Mouse (Mus musculus) neural tube, postnatal 0 days (tissue): ENCODE data around the gene Iqsec3. TPM values are rescaled to one million over a fixed set of nuclear protein-coding genes. Genes with fewer than 3 reads are reported as not detected.

Experiments
- microRNA-seq: library from miRNA; unstranded; fragments of <30 nt; microRNA quantifications from one replicate; pipeline ENCODE4, GENCODE M21; 2016
- polyA plus RNA-seq: library from polyadenylated mRNA; unstranded; fragments of >200 nt; fragmentation: Nextera tagmentation; extraction: Ambion mirVana; gene quantifications from 2 replicates; pipeline ENCODE4 v1.2.1, GENCODE M21; 2015

The Iqsec3 gene
- polyA plus RNA-seq = 18.2 and 21.0 TPM in 2 replicates

DNA sequence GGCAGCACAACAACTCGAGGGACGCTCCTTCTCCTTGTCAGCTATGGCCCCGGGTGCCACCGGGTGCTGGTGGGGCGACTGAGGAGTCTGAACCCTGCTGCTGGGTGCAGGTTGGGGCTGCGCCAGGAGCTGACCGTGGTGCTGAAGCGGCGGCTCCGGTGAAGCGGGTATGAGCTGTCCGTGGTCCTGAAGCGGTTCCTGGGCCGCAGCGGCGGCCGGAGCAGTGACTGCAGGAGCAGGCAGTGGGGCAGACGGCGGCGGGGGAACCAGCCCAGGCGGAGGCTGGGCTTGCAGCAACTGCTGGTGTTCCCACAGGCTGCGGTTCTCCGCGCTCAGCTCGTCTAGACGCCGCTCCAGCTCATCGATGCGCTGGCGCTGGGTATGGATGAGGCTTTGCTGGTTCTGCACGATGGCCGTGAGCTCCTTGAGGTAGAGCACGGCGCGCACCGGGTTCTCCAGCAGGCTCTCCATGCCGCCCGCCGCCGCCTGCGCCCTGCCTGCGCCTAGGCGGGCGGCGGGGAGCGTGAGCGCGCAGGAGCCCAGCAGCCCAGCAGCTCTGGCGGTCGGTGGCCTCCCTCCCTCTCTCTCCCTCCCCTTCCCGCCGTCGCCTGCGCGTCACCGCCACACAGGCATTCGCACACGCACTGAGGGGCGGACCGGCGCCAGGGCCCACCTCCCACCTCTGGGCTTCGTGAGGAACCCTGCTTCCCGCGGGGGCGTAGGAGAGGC lies at the start of gene Iqsec3:
Iqsec3 (minus strand) TSS at position 586 of the 729 bp plus-strand sequence.

DNA sequence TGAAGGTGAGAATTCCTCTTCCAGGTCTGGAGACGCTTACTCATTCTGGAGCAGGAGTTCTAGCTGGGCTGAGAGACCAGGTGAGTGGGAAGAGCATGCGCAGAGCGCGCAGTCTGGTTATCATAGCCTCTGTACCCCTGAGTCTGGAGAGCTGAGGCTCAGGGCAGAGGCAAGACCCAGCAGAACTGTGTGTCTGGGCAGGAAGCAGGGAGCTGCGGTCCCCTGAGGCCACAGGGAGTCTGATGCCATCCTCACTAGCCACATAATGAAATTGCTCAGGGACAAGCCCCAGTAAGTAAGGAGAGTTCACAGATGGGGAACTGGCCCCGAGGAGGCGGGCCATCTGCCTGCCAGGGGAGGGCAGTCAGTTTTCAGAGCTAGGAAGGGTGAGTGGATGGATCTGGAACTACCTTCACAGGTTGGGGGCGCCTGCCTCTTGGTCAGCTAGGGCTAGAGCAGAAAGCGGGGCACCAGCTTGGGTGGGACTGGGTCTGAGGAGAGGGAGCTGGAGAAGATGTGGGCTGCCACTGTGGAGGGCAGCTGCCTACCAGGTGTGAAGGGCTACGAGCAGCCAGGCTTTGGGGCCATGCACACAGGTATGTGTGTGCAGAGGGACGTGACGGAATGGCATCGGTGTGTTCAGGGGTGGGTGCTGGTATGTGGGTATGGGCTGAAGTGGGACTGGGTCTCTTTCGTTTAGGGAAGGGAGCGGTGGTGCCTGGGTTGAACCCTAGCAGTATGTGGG lies 130.3 kb downstream of the Iqsec3 start, which contains the start of gene Slc6a12:
Slc6a12 (plus strand) TSS at position 51 of the 745 bp plus-strand sequence.

Small RNA genes lying within 50 kb of the gene (microRNA-seq; reads per million reads assigned to microRNA genes)
- not detected for gene Gm24855

Other genes with a start within 250 kb of the Iqsec3 start
- gene Usp18, start 227.8 kb downstream of the Iqsec3 start, polyA plus RNA-seq = 3.8 and 4.0 TPM in 2 replicates
- 52.4 and 68.5 TPM in 2 replicates for gene Slc6a13, start 173.5 kb downstream of the Iqsec3 start, polyA plus RNA-seq
- gene Slc6a12, start 130.6 kb downstream of the Iqsec3 start, polyA plus RNA-seq = 1.9 and 4.5 TPM in 2 replicates
- 22.9 and 24.7 TPM in 2 replicates for gene A2m, start 161.7 kb upstream of the Iqsec3 start, polyA plus RNA-seq